Mouse (Mus musculus): ENCODE data around the gene Slc8a3. TPM values are rescaled to one million over a fixed set of nuclear protein-coding genes. Genes with fewer than 3 reads are reported as not detected.

The Slc8a3 gene
- total and polyA plus RNA-seq, 3 experiments = 0.11 TPM; not detected in 2

GRCm38 (mm10) chr12:81233746-81234380 lies 99.1 kb downstream of the Slc8a3 start:
- dilution Hi-C loops (cut with MboI; ENCODE audit: extremely low pct_ligation_motif_present, extremely low pct_unique_long_range_greater_than_20kb, low sequenced_read_pairs) (no loop called here), in situ Hi-C loops (cut with MboI; ENCODE audit: low pct_ligation_motif_present, low pct_unique_long_range_greater_than_20kb, low sequenced_read_pairs) (no loop called here)
- Histone ChIP-seq H3K27me3 (replicated peaks) (peaks cover 48% of the 10 kb centered on the region), H3K79me2 (replicated peaks; ENCODE audit: control insufficient read depth, extremely low read depth, insufficient read depth, poor library complexity, severe bottlenecking) (no peaks in the 10 kb centered on the region), H3K36me3 (replicated peaks in 1 of 2; ENCODE audit: control insufficient read depth in 1 of 2, insufficient read depth in 1 of 2, low read length in 1 of 2) (no peaks in the 10 kb centered on the region), H3K4me1 (ENCODE audit: control insufficient read depth in 1 of 2, insufficient read depth in 2 of 2) (no peaks in the 10 kb centered on the region), H3K27ac (ENCODE audit: insufficient read depth, low read depth) (no peak overlapping the region), H3K9ac (ENCODE audit: insufficient read depth, low read depth) (no peak overlapping the region), H3K4me3 (replicated peaks in 1 of 3; ENCODE audit: low read depth in 2 of 3, low read length in 2 of 3, poor library complexity in 1 of 3) (no peak overlapping the region), H3K9me3 (replicated peaks; ENCODE audit: low read length) (peaks cover 5% of the 10 kb centered on the region), H3K4me2 (ENCODE audit: insufficient read depth, low read depth, poor library complexity, severe bottlenecking) (no peak overlapping the region)
- DNase-seq (ENCODE audit: extremely low read depth) = no peak
- no peak for TF ChIP-seq POLR2AphosphoS2 (IDR thresholded peaks at IDR 0.05; ENCODE audit: low read depth, low read length)
- TF ChIP-seq MXI1 (IDR thresholded peaks at IDR 0.05; ENCODE audit: low read depth, low read length) = no peak
- no peak for TF ChIP-seq KAT2A (IDR thresholded peaks at IDR 0.05; ENCODE audit: insufficient replicate concordance, low read length)
- no peak for TF ChIP-seq ELF1 (IDR thresholded peaks at IDR 0.05; ENCODE audit: low read depth, low read length)
- no peak for TF ChIP-seq TCF12 (IDR thresholded peaks at IDR 0.05; ENCODE audit: low read depth, low read length)
- no peak for TF ChIP-seq PAX5 (IDR thresholded peaks at IDR 0.05; ENCODE audit: low read length)
- TF ChIP-seq CTCF (conservative IDR thresholded peaks at IDR 0.05 in 1 of 2, IDR thresholded peaks at IDR 0.05 in 1 of 2; ENCODE audit: low read depth in 2 of 2, low read length in 2 of 2) = no peak
- no peak for TF ChIP-seq JUND (conservative IDR thresholded peaks at IDR 0.05; ENCODE audit: low read depth, low read length)

DNA sequence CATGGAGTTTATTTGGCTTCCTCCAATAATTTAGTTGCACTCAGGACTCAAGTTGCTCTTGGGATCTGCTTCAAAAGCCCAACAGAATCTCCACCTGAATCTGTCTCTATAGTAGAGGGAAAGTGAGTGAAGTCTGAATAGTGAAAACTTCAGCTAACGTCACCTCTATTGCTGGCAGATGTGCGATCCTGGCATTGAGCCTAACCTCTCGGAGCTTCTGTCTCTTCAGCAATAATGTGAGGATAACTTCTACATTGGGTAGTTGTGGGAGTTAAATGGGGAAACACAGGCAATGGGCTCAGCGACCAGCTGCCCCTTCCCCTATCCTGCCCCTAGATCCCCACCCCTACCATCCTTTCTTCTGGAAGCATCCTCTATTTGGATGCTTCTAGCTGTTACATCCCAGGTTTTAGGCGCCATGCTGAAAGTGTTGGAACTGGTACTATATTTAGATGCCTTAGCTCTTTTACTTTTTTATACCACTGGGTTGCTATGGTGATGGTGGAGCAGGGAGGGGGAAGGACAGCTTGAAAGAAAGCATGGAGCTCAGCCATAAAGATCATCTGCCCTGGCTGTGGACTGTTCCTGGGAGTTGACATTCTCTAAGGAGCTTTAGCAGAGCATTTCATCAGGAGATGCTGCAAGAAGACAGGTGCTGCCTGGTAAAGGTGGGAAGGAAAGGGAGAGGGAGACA lies 105.1 kb downstream of the Slc8a3 start:
- Histone ChIP-seq H3K4me1 (ENCODE audit: control insufficient read depth in 1 of 2, insufficient read depth in 2 of 2) (no peaks in the 10 kb centered on the region), H3K9ac (ENCODE audit: insufficient read depth, low read depth) (no peak overlapping the region), H3K27me3 (replicated peaks) (peaks cover 68% of the 10 kb centered on the region), H3K27ac (ENCODE audit: insufficient read depth, low read depth) (no peak overlapping the region), H3K79me2 (replicated peaks; ENCODE audit: control insufficient read depth, extremely low read depth, insufficient read depth, poor library complexity, severe bottlenecking) (no peaks in the 10 kb centered on the region), H3K36me3 (replicated peaks in 1 of 2; ENCODE audit: control insufficient read depth in 1 of 2, insufficient read depth in 1 of 2, low read length in 1 of 2) (no peaks in the 10 kb centered on the region), H3K9me3 (replicated peaks; ENCODE audit: low read length) (no peaks in the 10 kb centered on the region), H3K4me2 (ENCODE audit: insufficient read depth, low read depth, poor library complexity, severe bottlenecking) (no peak overlapping the region), H3K4me3 (replicated peaks in 1 of 3; ENCODE audit: low read depth in 2 of 3, low read length in 2 of 3, poor library complexity in 1 of 3) (no peak overlapping the region)
- no peak for TF ChIP-seq USF1 (IDR thresholded peaks at IDR 0.05; ENCODE audit: low read depth, low read length)
- TF ChIP-seq CHD2 (IDR thresholded peaks at IDR 0.05; ENCODE audit: low read length) = no peak
- no peak for TF ChIP-seq USF2 (conservative IDR thresholded peaks at IDR 0.05; ENCODE audit: low read depth, low read length)
- no peak for TF ChIP-seq HCFC1 (IDR thresholded peaks at IDR 0.05; ENCODE audit: low read depth, low read length)
- TF ChIP-seq BHLHE40 (IDR thresholded peaks at IDR 0.05; ENCODE audit: low read depth, low read length) = no peak
- TF ChIP-seq TCF12 (IDR thresholded peaks at IDR 0.05; ENCODE audit: low read depth, low read length) = no peak
- no peak for TF ChIP-seq MYC (IDR thresholded peaks at IDR 0.05; ENCODE audit: low read depth, low read length)
- no peak for TF ChIP-seq CHD1 (IDR thresholded peaks at IDR 0.05; ENCODE audit: low read depth, low read length)
- in situ Hi-C loops (cut with MboI; ENCODE audit: low pct_ligation_motif_present, low pct_unique_long_range_greater_than_20kb, low sequenced_read_pairs) (no loop called here), dilution Hi-C loops (cut with MboI; ENCODE audit: extremely low pct_ligation_motif_present, extremely low pct_unique_long_range_greater_than_20kb, low sequenced_read_pairs) (no loop called here)
- DNase-seq (ENCODE audit: extremely low read depth) = no peak
